Mouse (Mus musculus) gastrocnemius, postnatal 25 days (tissue): ENCODE measurements around the gene Vwce. TPM values are rescaled to one million over a fixed set of nuclear protein-coding genes. Genes with fewer than 3 reads are reported as not detected.

Experiments
- DNase-seq: peaks from one replicate; pipeline ENCODE4 v3.0.0; 2022
- long read RNA-seq, 2 experiments: library from polyadenylated mRNA; stranded (forward); transcript quantifications; one replicate each; pipeline ENCODE4 v2.0.0; 2021
- total RNA-seq, 2 experiments: library from RNA; stranded (reverse); gene quantifications; 1 replicate in 1 of 2; 2 replicates in 1 of 2; pipeline ENCODE4 v1.2.3; 2021

The Vwce gene
- under 1 TPM in 1 of 2 experiments, not detected in 1; 0.08 TPM for total RNA-seq
- long read RNA-seq, experiment 1: 0 reads
- long read RNA-seq, experiment 2: 0 reads

GRCm38 (mm10) chr19:10634106-10634871 is at the start of gene Vwce:
Gene Vwce (plus strand): TSS chr19:10634213.
- DNase-seq: peak; percentile 19

- no peak for DNase-seq
These were observed 48.9 kb upstream of the Vwce start for GRCm38 (mm10) chr19:10585112-10585511.

- DNase-seq: no peak
These were observed 46.8 kb upstream of the Vwce start for GRCm38 (mm10) chr19:10587231-10587630.

GRCm38 (mm10) chr19:10589127-10589857 is 44.7 kb upstream of the Vwce start:
- no peak for DNase-seq

- DNase-seq: no peak
These were observed 43.7 kb upstream of the Vwce start for GRCm38 (mm10) chr19:10590301-10590700.

- DNase-seq: no peak
These were observed 42.2 kb upstream of the Vwce start for GRCm38 (mm10) chr19:10591659-10592377.

- DNase-seq: no peak
These were observed 35.8 kb upstream of the Vwce start for GRCm38 (mm10) chr19:10598188-10598587.

GRCm38 (mm10) chr19:10599648-10600047 is 34.4 kb upstream of the Vwce start:
- no peak for DNase-seq

GRCm38 (mm10) chr19:10602247-10602769 is 31.7 kb upstream of the Vwce start:
- no peak for DNase-seq

GRCm38 (mm10) chr19:10602787-10603186 is 31.2 kb upstream of the Vwce start:
- DNase-seq: peak; percentile 80

- no peak for DNase-seq
These were observed 30.1 kb upstream of the Vwce start for GRCm38 (mm10) chr19:10603660-10604523.

GRCm38 (mm10) chr19:10604534-10604933 is 29.5 kb upstream of the Vwce start:
- DNase-seq: no peak

- peak; percentile 98 for DNase-seq
These were observed 28.6 kb upstream of the Vwce start, which contains the start of the genes Ddb1 and Tkfc for GRCm38 (mm10) chr19:10605293-10605900. Gene Ddb1 (plus strand): TSS chr19:10605327. Gene Tkfc (minus strand): TSS chr19:10605654.

GRCm38 (mm10) chr19:10605901-10606622 is 28.0 kb upstream of the Vwce start:
- DNase-seq: no peak

GRCm38 (mm10) chr19:10608573-10609240 is 25.3 kb upstream of the Vwce start:
- DNase-seq: no peak

- peak; percentile 41 for DNase-seq
These were observed 882 bp downstream of the Vwce start for GRCm38 (mm10) chr19:10634872-10635318.

- no peak for DNase-seq
These were observed 3.8 kb downstream of the Vwce start for GRCm38 (mm10) chr19:10637840-10638239.

- DNase-seq: no peak
These were observed 6.1 kb downstream of the Vwce start for GRCm38 (mm10) chr19:10640080-10640479.

- DNase-seq: no peak
These were observed 6.8 kb downstream of the Vwce start for GRCm38 (mm10) chr19:10640589-10641378.
